Comparison of ENCODE assay signal across 12 mouse cellular contexts in genomic region chr7:25358721-25359206, GRCm38 (mm10). TPM values are rescaled to one million over a fixed set of nuclear protein-coding genes. Genes with fewer than 3 reads are reported as not detected.
DNase-seq lines count a peak whose midpoint lies in the region; ATAC-seq and TF ChIP-seq lines count a peak whose summit lies in the region.
"Had no signal": no experiment of that assay in that cellular context is flagged by ENCODE, and none has a peak within 500 bp of the region (broad histone marks: within the 10 kb centered on the region; RNA-seq: fewer than 3 reads in every experiment).

No protein-coding gene starts in this region.

- H3K4me3 ChIP-seq in lung, embryonic 14.5 days (ENCODE audit: low read depth, low read length), result no peak overlapping the region
- H3K4me3 ChIP-seq: liver, embryonic 13.5 days had no signal

- H3K4me2 ChIP-seq in lung, embryonic 14.5 days, result no peak overlapping the region
- H3K4me2 ChIP-seq: liver, embryonic 13.5 days had no signal

- H3K9ac ChIP-seq in lung, embryonic 14.5 days, result no peak overlapping the region
- H3K9ac ChIP-seq: liver, embryonic 13.5 days had no signal

- no peaks in the 10 kb centered on the region for H3K9me3 ChIP-seq in lung, embryonic 14.5 days (ENCODE audit: low read depth, low read length)
- H3K9me3 ChIP-seq: liver, embryonic 13.5 days had no signal

- WGBS in lung, embryonic 14.5 days, result 85% methylated on average over 19 of the region's 19 CpGs

- TF ChIP-seq CTCF in lung, embryonic 14.5 days (IDR thresholded peaks at IDR 0.05; ENCODE audit: low read depth), result no peak

- peaks cover 77% of the 10 kb centered on the region for H3K36me3 ChIP-seq in lung, embryonic 14.5 days (ENCODE audit: insufficient read depth)

- 0 out of 2 replicates have a peak, but pooled peaks have one; percentile 38 for ATAC-seq in cerebellum, adult (ENCODE audit: insufficient number of reproducible peaks, low FRiP score, low TSS enrichment)
- ATAC-seq in lung, embryonic 14.5 days (ENCODE audit: insufficient read depth), result 0 out of 2 replicates have a peak, but pooled peaks have one; percentile 19

- no peak for DNase-seq in cerebellum, adult 11 months
- DNase-seq in lung, embryonic 14.5 days, result no peak
- DNase-seq in lung, postnatal 14 days, result no peak
- peak; percentile 66 for DNase-seq in heart, postnatal 4 days
- peak; percentile 15 for DNase-seq in retina, adult 2 months (ENCODE audit: low read depth, low spot score)
- DNase-seq in ovary, adult 18-20 months (ENCODE audit: low spot score), result no peak
- no peak for DNase-seq in layer of hippocampus, adult 9-10 months (ENCODE audit: low spot score)
- DNase-seq: cerebellum, postnatal 36 days; liver, embryonic 13.5 days; thymus, postnatal 4 days had no signal

- H3K27me3 ChIP-seq in lung, embryonic 14.5 days (ENCODE audit: insufficient read depth, low read length), result no peaks in the 10 kb centered on the region
- H3K27me3 ChIP-seq: liver, embryonic 13.5 days had no signal

- no peaks in the 10 kb centered on the region for H3K4me1 ChIP-seq in lung, embryonic 14.5 days (ENCODE audit: insufficient read depth)
- H3K4me1 ChIP-seq: liver, embryonic 13.5 days had no signal

- no peak overlapping the region for H3K27ac ChIP-seq in lung, embryonic 14.5 days (ENCODE audit: low read depth)
- H3K27ac ChIP-seq: liver, embryonic 13.5 days had no signal

RNA-seq across cellular contexts. Expression of gene Cnfn, which starts 10.8 kb away (rescaled TPM):
- not detected in 2 replicates for polyA plus RNA-seq in lung, embryonic 14.5 days (2014; fragmentation: Nextera tagmentation; extraction: Ambion mirVana)
- not detected for total RNA-seq in heart, postnatal 4 days (2021)
- total RNA-seq: hematopoietic stem cell, adult 5-6 weeks had no signal

RNA-seq across cellular contexts. Expression of gene Lipe, which starts 39.7 kb away (rescaled TPM):
- 3.8 and 4.0 TPM in 2 replicates for polyA plus RNA-seq in lung, embryonic 14.5 days (2014; fragmentation: Nextera tagmentation; extraction: Ambion mirVana)
- 10 to 100 TPM; 20.8 to 22.6 TPM for total RNA-seq in heart, postnatal 4 days (2021)

RNA-seq across cellular contexts. Expression of gene Megf8, which starts 41.8 kb away (rescaled TPM):
- 12.2 and 14.9 TPM in 2 replicates for polyA plus RNA-seq in lung, embryonic 14.5 days (2014; fragmentation: Nextera tagmentation; extraction: Ambion mirVana)
- total RNA-seq in heart, postnatal 4 days (2021), result 10 to 100 TPM; 26.2 to 29.3 TPM

RNA-seq across cellular contexts. Expression of gene Tmem145, which starts 52.9 kb away (rescaled TPM):
- polyA plus RNA-seq in lung, embryonic 14.5 days (2014; fragmentation: Nextera tagmentation; extraction: Ambion mirVana), result 0.25 TPM in 1 of 2 replicates, not detected in the other
- total RNA-seq in heart, postnatal 4 days (2021), result not detected
- total RNA-seq: hematopoietic stem cell, adult 5-6 weeks had no signal

RNA-seq across cellular contexts. Expression of gene Cxcl17, which starts 53.9 kb away (rescaled TPM):
- not detected in 2 replicates for polyA plus RNA-seq in lung, embryonic 14.5 days (2014; fragmentation: Nextera tagmentation; extraction: Ambion mirVana)
- not detected for total RNA-seq in heart, postnatal 4 days (2021)
- total RNA-seq: hematopoietic stem cell, adult 5-6 weeks had no signal
- polyA plus RNA-seq: liver, embryonic 13.5 days had no signal

Comparison
In these comparisons a context has a peak if more than half of its experiments do, and no peak if none do; other contexts are left out.
1. DNase-seq: peak in heart, postnatal 4 days (single experiment) and retina, adult 2 months (single experiment); none in cerebellum, adult 11 months (single experiment), lung, embryonic 14.5 days (single experiment), lung, postnatal 14 days (single experiment), ovary, adult 18-20 months (single experiment) and layer of hippocampus, adult 9-10 months (single experiment).